Mouse (Mus musculus) neural tube, embryonic 11.5 days (tissue): ENCODE data around the gene Tapt1. TPM values are rescaled to one million over a fixed set of nuclear protein-coding genes. Genes with fewer than 3 reads are reported as not detected.

ENCODE experiments used
- ATAC-seq: fragments of 200-750 bp; cut with Nextera tagmentation; 2 replicates; pipeline ENCODE4 v1.8.0; 2017; ENCODE audit warnings: moderate number of reproducible peaks, mild to moderate bottlenecking, moderate TSS enrichment, moderate library complexity; ENCODE audit not compliant: insufficient read depth, low FRiP score, low TSS enrichment
- DNase-seq: peaks from one replicate; pipeline ENCODE4 v3.0.0-alpha.2; 2015; ENCODE audit warnings: low spot score
- H3K27ac ChIP-seq: fragments of 300-500 bp; sonication (generic); 2 replicates; pipeline ENCODE4 v1.5.1; 2014; ENCODE audit warnings: low read depth, mild to moderate bottlenecking, low read length
- H3K27me3 ChIP-seq: fragments of 300-500 bp; sonication (generic); 2 replicates; pipeline ENCODE4 v1.6.1; 2014; ENCODE audit warnings: mild to moderate bottlenecking, low read length, mixed read lengths; ENCODE audit not compliant: control insufficient read depth, insufficient read depth
- H3K36me3 ChIP-seq: fragments of 300-500 bp; sonication (generic); 2 replicates; pipeline ENCODE4 v1.6.1; 2014; ENCODE audit warnings: mild to moderate bottlenecking, low read length, moderate library complexity, mixed read lengths; ENCODE audit not compliant: control insufficient read depth, insufficient read depth
- H3K4me1 ChIP-seq: fragments of 300-500 bp; sonication (generic); 2 replicates; pipeline ENCODE4 v1.6.1; 2014; ENCODE audit warnings: low read length, mixed read lengths; ENCODE audit not compliant: control insufficient read depth, insufficient read depth
- H3K4me2 ChIP-seq: fragments of 300-500 bp; sonication (generic); 2 replicates; pipeline ENCODE4 v1.6.1; 2014; ENCODE audit warnings: low read depth, mild to moderate bottlenecking, moderate library complexity
- H3K4me3 ChIP-seq: fragments of 300-500 bp; sonication (generic); 2 replicates; pipeline ENCODE4 v1.5.1; 2014; ENCODE audit warnings: low read depth, low read length
- H3K9ac ChIP-seq: fragments of 300-500 bp; sonication (generic); 2 replicates; pipeline ENCODE4 v1.6.1; 2014; ENCODE audit warnings: mild to moderate bottlenecking, low read length
- H3K9me3 ChIP-seq: fragments of 300-500 bp; sonication (generic); 2 replicates; pipeline ENCODE4 v1.6.1; 2016; ENCODE audit warnings: low read length; ENCODE audit not compliant: control insufficient read depth
- WGBS: fragments of 180-500 bp; shearing (Covaris S2); extraction: QIAGEN DNeasy Blood & Tissue Kit; methylation state at CpG from one replicate; pipeline ENCODE4 v1.1.7; 2014; 5-methylcytosine and 5-hydroxymethylcytosine counted together
- polyA plus RNA-seq: library from polyadenylated mRNA; unstranded; fragments of >200 nt; fragmentation: Nextera tagmentation; extraction: Ambion mirVana; gene quantifications from 2 replicates; pipeline ENCODE4 v1.2.1, GENCODE M21; 2014

The Tapt1 gene
- polyA plus RNA-seq, 1 experiment from 2014 or later, result 35.0 TPM

GRCm38 (mm10) chr5:44225911-44226520 lies 410 bp downstream of the Tapt1 start:
- Histone ChIP-seq H3K4me3 (peak overlapping the region; percentile 94), H3K27me3 (no peaks in the 10 kb centered on the region), H3K9me3 (no peaks in the 10 kb centered on the region), H3K4me2 (peak overlapping the region; percentile 64), H3K9ac (peak overlapping the region; percentile 94), H3K4me1 (peaks cover 13% of the 10 kb centered on the region; the same call in 1 of the 2 replicates), H3K27ac (peak overlapping the region; percentile 87), H3K36me3 (no peaks in the 10 kb centered on the region)
- peak; percentile 57 for DNase-seq
- peak; percentile 85 for ATAC-seq
- WGBS, result under 1% methylated on average over 41 of the region's 72 CpGs

- ATAC-seq, result no peak
- Histone ChIP-seq H3K4me2 (peak overlapping the region; percentile 64), H3K9ac (peak overlapping the region; percentile 94; the same call in 1 of the 2 replicates), H3K9me3 (no peaks in the 10 kb centered on the region), H3K27ac (no peak overlapping the region), H3K4me3 (peak overlapping the region; percentile 94), H3K27me3 (no peaks in the 10 kb centered on the region), H3K36me3 (no peaks in the 10 kb centered on the region), H3K4me1 (peaks cover 13% of the 10 kb centered on the region; the same call in 1 of the 2 replicates)
- no peak for DNase-seq
- WGBS, result 76% methylated on average over 4 of the region's 4 CpGs
Observed at GRCm38 (mm10) chr5:44224916-44225600, 1.4 kb downstream of the Tapt1 start.

GRCm38 (mm10) chr5:44224251-44224650 lies 2.2 kb downstream of the Tapt1 start:
- H3K36me3 ChIP-seq, result no peaks in the 10 kb centered on the region
- no peak overlapping the region; the same call in 1 of the 2 replicates for H3K4me3 ChIP-seq
- peak overlapping the region; percentile 12; the same call in 1 of the 2 replicates for H3K4me2 ChIP-seq
- 35% methylated on average over 6 of the region's 6 CpGs for WGBS
- ATAC-seq, result no peak
- DNase-seq, result peak; percentile 31
- H3K9ac ChIP-seq, result 0 out of 2 replicates have a peak overlapping the region, but pooled peaks have one; percentile 10
- no peak overlapping the region for H3K27ac ChIP-seq
- no peaks in the 10 kb centered on the region for H3K9me3 ChIP-seq
- no peaks in the 10 kb centered on the region for H3K27me3 ChIP-seq
- peaks cover 13% of the 10 kb centered on the region; the same call in 1 of the 2 replicates for H3K4me1 ChIP-seq

- H3K9me3 ChIP-seq, result no peaks in the 10 kb centered on the region
- ATAC-seq (no peak), DNase-seq (no peak)
- no peaks in the 10 kb centered on the region for H3K27me3 ChIP-seq
- no peaks in the 10 kb centered on the region for H3K36me3 ChIP-seq
- H3K27ac ChIP-seq, result no peak overlapping the region
- no peak overlapping the region for H3K9ac ChIP-seq
- 91% methylated on average over 16 of the region's 16 CpGs for WGBS
- H3K4me1 ChIP-seq, result peaks cover 13% of the 10 kb centered on the region; the same call in 1 of the 2 replicates
- no peak overlapping the region for H3K4me3 ChIP-seq
- H3K4me2 ChIP-seq, result no peak overlapping the region
Observed at GRCm38 (mm10) chr5:44223341-44223881, 3.0 kb downstream of the Tapt1 start.

DNA sequence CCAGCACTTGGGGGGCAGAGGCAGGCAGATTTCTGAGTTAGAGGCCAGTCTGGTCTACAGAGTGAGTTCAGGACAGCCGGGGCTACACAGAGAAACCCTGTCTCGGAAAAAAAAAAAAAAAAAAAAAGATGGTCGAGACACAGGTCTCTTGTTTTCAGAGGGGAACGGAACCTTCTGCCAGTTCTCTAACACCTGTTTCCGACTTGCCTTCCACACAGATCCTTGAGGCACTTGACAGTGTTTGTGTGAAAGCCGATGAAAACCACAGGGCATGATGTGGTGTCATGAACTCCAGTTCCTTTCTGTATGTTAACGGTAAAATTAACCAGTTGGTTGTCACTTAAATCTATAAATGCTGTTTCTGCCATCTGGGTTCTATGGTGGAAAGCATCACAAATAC lies 6.0 kb downstream of the Tapt1 start:
- H3K9ac ChIP-seq, result no peak overlapping the region
- ATAC-seq (no peak), DNase-seq (no peak)
- no peaks in the 10 kb centered on the region for H3K9me3 ChIP-seq
- H3K27me3 ChIP-seq, result no peaks in the 10 kb centered on the region
- H3K4me3 ChIP-seq, result no peak overlapping the region
- H3K36me3 ChIP-seq, result no peaks in the 10 kb centered on the region
- peaks cover 9% of the 10 kb centered on the region; the same call in 1 of the 2 replicates for H3K4me1 ChIP-seq
- no peak overlapping the region for H3K27ac ChIP-seq
- WGBS, result 90% methylated on average over 7 of the region's 7 CpGs
- H3K4me2 ChIP-seq, result no peak overlapping the region

GRCm38 (mm10) chr5:44219871-44220270 lies 6.6 kb downstream of the Tapt1 start:
- Histone ChIP-seq H3K36me3 (no peaks in the 10 kb centered on the region), H3K4me1 (0 out of 2 replicates have a peak, but pooled peaks cover 6% of the 10 kb centered on the region), H3K4me3 (no peak overlapping the region), H3K9ac (no peak overlapping the region), H3K9me3 (no peaks in the 10 kb centered on the region), H3K27me3 (no peaks in the 10 kb centered on the region), H3K27ac (no peak overlapping the region), H3K4me2 (no peak overlapping the region)
- DNase-seq (no peak), ATAC-seq (no peak)
- 82% methylated on average over 4 of the region's 4 CpGs for WGBS

DNA sequence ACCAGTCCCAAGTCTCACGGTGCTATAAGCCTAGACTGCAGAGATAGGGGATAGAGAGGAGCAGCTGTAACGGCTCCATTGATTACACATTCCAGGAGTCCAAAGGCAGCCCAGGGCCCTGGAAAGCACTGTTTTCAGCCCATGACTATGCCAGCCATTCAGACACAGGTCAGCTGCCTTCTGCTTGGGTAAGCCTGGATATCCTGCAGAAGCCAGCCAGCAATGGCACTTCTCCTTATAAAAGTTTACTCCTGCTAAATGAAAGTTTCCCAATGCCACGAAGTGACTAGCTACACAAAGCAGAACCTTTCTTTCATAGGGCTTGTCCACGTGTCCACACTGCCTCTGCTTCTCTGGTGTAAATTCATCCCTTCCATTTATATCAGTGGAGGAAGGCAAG lies 7.9 kb downstream of the Tapt1 start:
- ATAC-seq, result no peak
- no peak overlapping the region for H3K27ac ChIP-seq
- 84% methylated on average over 4 of the region's 4 CpGs for WGBS
- H3K36me3 ChIP-seq, result no peaks in the 10 kb centered on the region
- no peaks in the 10 kb centered on the region for H3K9me3 ChIP-seq
- no peak overlapping the region for H3K4me2 ChIP-seq
- DNase-seq, result no peak
- H3K4me1 ChIP-seq, result no peaks in the 10 kb centered on the region
- no peaks in the 10 kb centered on the region for H3K27me3 ChIP-seq
- H3K4me3 ChIP-seq, result no peak overlapping the region
- no peak overlapping the region for H3K9ac ChIP-seq

DNA sequence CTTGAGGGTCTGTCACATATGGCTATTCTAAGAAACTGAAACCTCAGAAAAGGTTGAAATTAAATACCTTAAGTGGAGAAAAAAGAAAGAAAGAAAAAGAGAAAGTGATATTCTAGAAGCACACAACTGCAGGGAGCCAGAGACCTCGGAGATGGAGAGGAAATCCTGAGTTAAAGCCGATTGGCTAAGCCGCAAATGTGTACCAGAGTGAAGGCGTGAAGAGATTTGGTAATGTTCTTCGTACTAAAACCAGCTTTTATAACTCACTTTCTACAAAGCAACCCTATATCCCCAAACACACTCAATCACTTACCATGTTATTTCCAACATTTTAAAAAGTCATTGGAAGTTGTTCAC lies 8.8 kb downstream of the Tapt1 start:
- H3K27me3 ChIP-seq, result no peaks in the 10 kb centered on the region
- DNase-seq (no peak), ATAC-seq (no peak)
- H3K4me3 ChIP-seq, result no peak overlapping the region
- WGBS, result 85% methylated on average over 5 of the region's 5 CpGs
- H3K27ac ChIP-seq, result no peak overlapping the region
- H3K9me3 ChIP-seq, result no peaks in the 10 kb centered on the region
- H3K4me2 ChIP-seq, result no peak overlapping the region
- no peaks in the 10 kb centered on the region for H3K36me3 ChIP-seq
- no peaks in the 10 kb centered on the region for H3K4me1 ChIP-seq
- no peak overlapping the region for H3K9ac ChIP-seq
